Mouse (Mus musculus) lung, postnatal 25 days (tissue): ENCODE measurements around the gene Tspan10.

ENCODE experiments used
- DNase-seq: peaks from one replicate; pipeline ENCODE4 v3.0.0; 2022; ENCODE audit warnings: low spot score

The Tspan10 gene

GRCm38 (mm10) chr11:120492878-120493203, 50.4 kb downstream of the Tspan10 start:
- no peak for DNase-seq

GRCm38 (mm10) chr11:120493351-120493750, 50.9 kb downstream of the Tspan10 start:
- no peak for DNase-seq

- DNase-seq: no peak
These were observed 51.5 kb downstream of the Tspan10 start for GRCm38 (mm10) chr11:120493911-120494310.
